Comparison of ENCODE assay signal across 15 mouse cellular contexts in genomic region chr17:45911201-45911731, GRCm38 (mm10).
DNase-seq lines count a peak whose midpoint lies in the region; ATAC-seq and TF ChIP-seq lines count a peak whose summit lies in the region.
"Had no signal": no experiment of that assay in that cellular context is flagged by ENCODE, and none has a peak within 500 bp of the region (broad histone marks: within the 10 kb centered on the region; RNA-seq: fewer than 3 reads in every experiment).

No protein-coding gene starts in this region.

- intact Hi-C loops in heart, adult 2 months (cut with DNase I): loop anchor here (2.0 to 5.0 kb wide), 2 partner anchors 22 to 96 kb away; no protein-coding TSS in a partner anchor

- DNase-seq in cerebellum, postnatal 4 days (ENCODE audit: low spot score in 2 of 2): no peak
- DNase-seq in cerebellum, postnatal 10 days: peak; percentile 78 to 85
- DNase-seq in heart, adult 2 months: peak; percentile 53 to 81
- no peak for DNase-seq in limb, embryonic 10.5 days (ENCODE audit: low spot score)
- DNase-seq in liver: no peak
- no peak for DNase-seq in adipocyte (ENCODE audit: low spot score)
- no peak for DNase-seq in thymus, postnatal 10 days (ENCODE audit: low spot score in 2 of 2)
- DNase-seq: adrenal gland, adult 8-10 months had no signal

- WGBS in heart, adult 2 months: 56% methylated on average over 13 of the region's 13 CpGs
- 88% methylated on average over 13 of the region's 13 CpGs for WGBS in limb, embryonic 10.5 days

- TF ChIP-seq POLR2A in heart, adult 2 months (IDR thresholded peaks at IDR 0.05; ENCODE audit: insufficient read depth, low read depth, low read length): no peak

- peaks cover 4% of the 10 kb centered on the region; the same call in 1 of the 2 replicates for H3K4me1 ChIP-seq in heart, adult 2 months (ENCODE audit: control insufficient read depth, insufficient read depth, low read length)
- peaks cover 16% of the 10 kb centered on the region for H3K4me1 ChIP-seq in limb, embryonic 10.5 days
- H3K4me1 ChIP-seq: midbrain, embryonic 15.5 days; neural tube, embryonic 12.5 days had no signal

- H3K27me3 ChIP-seq in heart, adult 2 months (ENCODE audit: control insufficient read depth, insufficient read depth, low read length): no peaks in the 10 kb centered on the region
- H3K27me3 ChIP-seq in limb, embryonic 10.5 days (ENCODE audit: low read depth, poor library complexity, severe bottlenecking): no peaks in the 10 kb centered on the region
- H3K27me3 ChIP-seq: embryonic facial prominence, embryonic 13.5 days; midbrain, embryonic 15.5 days; neural tube, embryonic 12.5 days had no signal

- H3K4me3 ChIP-seq in heart, adult 2 months: no peak overlapping the region
- H3K4me3 ChIP-seq in limb, embryonic 10.5 days: no peak overlapping the region
- H3K4me3 ChIP-seq: embryonic facial prominence, embryonic 13.5 days; forebrain, embryonic 10.5 days; midbrain, embryonic 15.5 days; neural tube, embryonic 12.5 days had no signal

- H3K9ac ChIP-seq in heart, adult 2 months (ENCODE audit: low read depth, low read length): no peak overlapping the region
- H3K9ac ChIP-seq: embryonic facial prominence, embryonic 13.5 days; midbrain, embryonic 15.5 days; neural tube, embryonic 12.5 days had no signal

- H3K27ac ChIP-seq in heart, adult 2 months: peak overlapping the region; percentile 87
- H3K27ac ChIP-seq in limb, embryonic 10.5 days: 0 out of 2 replicates have a peak overlapping the region, but pooled peaks have one; percentile 20
- H3K27ac ChIP-seq: embryonic facial prominence, embryonic 13.5 days; forebrain, embryonic 10.5 days; kidney, postnatal 0 days; macrophage; midbrain, embryonic 15.5 days; neural tube, embryonic 12.5 days had no signal

- peaks cover 5% of the 10 kb centered on the region for H3K9me3 ChIP-seq in limb, embryonic 10.5 days (replicated peaks)
- H3K9me3 ChIP-seq: midbrain, embryonic 15.5 days had no signal

- peak; percentile 84; the same call in 1 of the 2 replicates for TF ChIP-seq EP300 in heart, adult 2 months (IDR thresholded peaks at IDR 0.05; ENCODE audit: insufficient read depth, low read depth, low read length)

- peak; percentile 67 for ATAC-seq in cerebellum, adult (ENCODE audit: insufficient number of reproducible peaks, low FRiP score, low TSS enrichment)
- ATAC-seq: midbrain, embryonic 15.5 days had no signal

- H3K79me2 ChIP-seq in heart, adult 2 months (replicated peaks; ENCODE audit: control insufficient read depth, insufficient read depth, low read length): no peaks in the 10 kb centered on the region

- TF ChIP-seq CTCF in heart, adult 2 months (IDR thresholded peaks at IDR 0.05): no peak

- H3K36me3 ChIP-seq in heart, adult 2 months (ENCODE audit: control insufficient read depth, insufficient read depth, low read length): no peaks in the 10 kb centered on the region
- H3K36me3 ChIP-seq in limb, embryonic 10.5 days: no peaks in the 10 kb centered on the region
- H3K36me3 ChIP-seq: embryonic facial prominence, embryonic 13.5 days; forebrain, embryonic 10.5 days; midbrain, embryonic 15.5 days; neural tube, embryonic 12.5 days had no signal

Comparison
In these comparisons a context has a peak if more than half of its experiments do, and no peak if none do; other contexts are left out.
1. DNase-seq: peak in cerebellum, postnatal 10 days (2 of 2) and heart, adult 2 months (2 of 2); none in cerebellum, postnatal 4 days (0 of 2), limb, embryonic 10.5 days (single experiment), liver (single experiment), adipocyte (single experiment) and thymus, postnatal 10 days (0 of 2).